Mouse (Mus musculus): ENCODE measurements around the gene Arl5b.

DNA sequence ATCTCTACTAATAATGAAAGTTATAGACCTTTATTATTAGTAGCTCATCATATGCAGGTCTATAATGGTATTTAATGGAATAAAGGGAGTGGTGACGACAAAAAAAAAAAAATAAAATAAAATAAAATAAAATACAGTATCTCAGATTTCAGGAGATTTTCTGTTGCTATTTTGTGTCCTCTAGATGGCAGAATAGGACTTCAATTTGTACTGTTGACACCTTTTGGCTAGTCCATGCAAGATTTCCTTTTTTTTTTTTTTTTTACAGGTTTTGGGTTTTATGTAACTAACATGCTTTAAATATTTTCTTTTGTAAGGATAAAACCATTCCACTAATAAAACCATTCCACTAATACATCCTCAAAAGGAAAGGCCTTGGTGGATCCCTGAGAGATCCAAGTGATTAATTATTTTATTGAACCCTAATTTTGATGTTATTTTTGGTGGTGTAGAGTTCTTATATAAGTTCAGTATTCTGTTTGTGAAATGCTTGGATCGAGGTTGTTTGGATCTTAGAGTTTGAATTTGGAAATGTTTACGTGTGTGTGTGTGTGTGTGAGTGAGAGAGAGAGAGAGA is 47.4 kb downstream of the Arl5b start:
- TF ChIP-seq POLR2A (IDR thresholded peaks at IDR 0.05; ENCODE audit: extremely low read depth, insufficient read depth, low read length) = no peak
- TF ChIP-seq CTCF (IDR thresholded peaks at IDR 0.05; ENCODE audit: extremely low read depth, insufficient read depth, low read length) = no peak

Measured in cortical plate, adult 2 months (tissue).